Mouse (Mus musculus): Measurements from ENCODE around the gene Prlh. TPM values are rescaled to one million over a fixed set of nuclear protein-coding genes. Genes with fewer than 3 reads are reported as not detected.
A peak's percentile ranks its signal among the peaks of the same experiment; 100 is the strongest.

Prlh gene
- polyA plus RNA-seq, 1 experiment from 2014 or later = not detected

DNA sequence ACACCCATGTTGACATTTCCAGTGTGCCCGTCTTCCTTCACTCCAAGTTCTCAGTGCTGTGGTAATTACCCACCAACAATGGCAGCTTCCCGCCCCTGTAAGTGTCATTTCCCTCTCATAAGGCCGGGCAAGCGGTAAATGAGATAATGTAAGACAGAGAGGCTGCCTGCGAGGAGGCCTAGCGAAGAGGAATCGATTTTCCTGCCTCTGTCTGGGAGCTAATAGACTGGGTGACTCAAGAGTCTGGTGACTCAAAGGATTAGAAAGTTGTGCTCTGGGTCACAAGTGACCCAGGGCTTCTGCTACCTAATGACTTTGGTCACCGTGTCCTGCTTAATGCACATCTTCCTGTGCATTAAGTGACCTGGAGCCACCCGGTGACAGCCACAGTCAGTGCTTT is 15.9 kb upstream of the Prlh start:
- no peak for ATAC-seq (ENCODE audit: insufficient number of reproducible peaks, insufficient read depth, low FRiP score, low read depth)
- Histone ChIP-seq H3K27ac (ENCODE audit: low read length) (no peak overlapping the region), H3K4me3 (ENCODE audit: low read depth, low read length) (no peak overlapping the region), H3K9me3 (ENCODE audit: control insufficient read depth, low read depth, low read length) (no peaks in the 10 kb centered on the region), H3K4me1 (ENCODE audit: control insufficient read depth, insufficient read depth, low read length) (no peaks in the 10 kb centered on the region), H3K27me3 (ENCODE audit: control insufficient read depth, insufficient read depth, low read length) (no peaks in the 10 kb centered on the region), H3K36me3 (ENCODE audit: control insufficient read depth, insufficient read depth, low read length) (no peaks in the 10 kb centered on the region), H3K9ac (replicated peaks; ENCODE audit: low read depth, low read length) (no peak overlapping the region), H3K4me2 (replicated peaks; ENCODE audit: low read depth, low read length) (no peak overlapping the region)
- WGBS = 71% methylated on average over 9 of the region's 9 CpGs

DNA sequence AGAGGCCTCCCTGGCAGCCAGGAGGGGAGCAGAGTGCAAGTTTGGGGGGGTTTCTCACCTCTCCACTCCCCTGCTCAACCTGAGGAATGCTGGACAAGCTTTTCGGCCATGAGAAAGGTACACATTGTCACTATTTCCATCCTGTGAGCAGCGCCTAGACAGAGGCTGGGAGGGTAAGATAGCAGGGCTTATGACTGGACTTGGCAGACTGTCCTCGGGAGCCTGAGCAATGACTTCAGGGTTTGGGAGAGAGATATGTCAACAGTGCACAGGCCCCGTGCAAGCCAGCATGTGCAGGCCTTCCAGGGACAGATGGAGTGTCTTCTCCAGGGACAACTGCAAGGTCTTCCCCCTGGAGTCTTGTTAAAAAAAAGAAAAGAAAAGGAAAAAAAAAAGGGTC is 12.9 kb upstream of the Prlh start:
- Histone ChIP-seq H3K4me2 (replicated peaks; ENCODE audit: low read depth, low read length) (no peak overlapping the region), H3K27ac (ENCODE audit: low read length) (no peak overlapping the region), H3K4me3 (ENCODE audit: low read depth, low read length) (no peak overlapping the region), H3K4me1 (ENCODE audit: control insufficient read depth, insufficient read depth, low read length) (no peaks in the 10 kb centered on the region), H3K9ac (replicated peaks; ENCODE audit: low read depth, low read length) (no peak overlapping the region), H3K36me3 (ENCODE audit: control insufficient read depth, insufficient read depth, low read length) (no peaks in the 10 kb centered on the region), H3K9me3 (ENCODE audit: control insufficient read depth, low read depth, low read length) (no peaks in the 10 kb centered on the region), H3K27me3 (ENCODE audit: control insufficient read depth, insufficient read depth, low read length) (no peaks in the 10 kb centered on the region)
- WGBS = 80% methylated on average over 4 of the region's 4 CpGs
- no peak for ATAC-seq (ENCODE audit: insufficient number of reproducible peaks, insufficient read depth, low FRiP score, low read depth)

DNA sequence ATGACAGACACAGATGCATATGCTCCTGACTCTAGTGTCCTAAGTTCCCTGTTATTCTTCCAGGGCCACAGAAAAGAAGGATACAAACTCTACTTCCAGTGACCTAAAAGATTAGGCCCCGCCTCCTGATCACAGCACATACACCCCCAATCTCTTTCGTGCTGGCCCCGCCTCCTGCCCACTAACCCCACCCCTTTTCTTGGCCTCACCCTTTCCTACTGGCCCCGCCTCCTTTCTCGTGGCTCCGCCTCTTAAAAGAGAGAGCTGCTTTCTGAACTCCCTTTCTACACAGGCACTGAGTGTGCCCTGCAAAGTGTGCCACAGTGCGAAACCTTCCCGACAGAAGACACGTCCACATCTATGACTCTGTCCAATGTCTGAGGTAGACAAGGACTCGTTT is 7.7 kb upstream of the Prlh start:
- H3K27ac ChIP-seq (ENCODE audit: low read length) = no peak overlapping the region
- no peaks in the 10 kb centered on the region for H3K36me3 ChIP-seq (ENCODE audit: control insufficient read depth, insufficient read depth, low read length)
- no peaks in the 10 kb centered on the region for H3K9me3 ChIP-seq (ENCODE audit: control insufficient read depth, low read depth, low read length)
- ATAC-seq (ENCODE audit: insufficient number of reproducible peaks, insufficient read depth, low FRiP score, low read depth) = no peak
- H3K4me2 ChIP-seq (replicated peaks; ENCODE audit: low read depth, low read length) = no peak overlapping the region
- WGBS = 61% methylated on average over 10 of the region's 10 CpGs
- H3K27me3 ChIP-seq (ENCODE audit: control insufficient read depth, insufficient read depth, low read length) = no peaks in the 10 kb centered on the region
- H3K4me3 ChIP-seq (ENCODE audit: low read depth, low read length) = no peak overlapping the region
- H3K4me1 ChIP-seq (ENCODE audit: control insufficient read depth, insufficient read depth, low read length) = no peaks in the 10 kb centered on the region
- H3K9ac ChIP-seq (replicated peaks; ENCODE audit: low read depth, low read length) = no peak overlapping the region

DNA sequence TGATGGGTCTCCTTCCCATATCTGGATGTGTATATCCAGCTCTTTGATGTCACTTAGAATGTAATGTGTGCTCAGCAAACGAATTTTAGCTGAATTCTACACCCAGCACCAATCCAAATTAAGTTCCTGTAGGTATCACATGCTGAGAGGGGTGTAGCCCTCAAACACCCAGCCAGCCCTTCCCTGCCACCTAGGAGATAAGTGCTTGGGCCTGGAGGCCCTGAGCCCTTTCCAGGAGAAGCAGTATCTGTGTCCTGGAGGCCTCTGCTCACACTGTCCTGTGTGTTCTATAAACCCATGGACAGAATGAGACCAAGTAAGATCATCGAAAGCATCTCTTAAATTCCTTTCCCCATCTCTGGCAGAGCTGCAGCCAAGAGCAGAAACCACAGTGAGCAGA is 5.7 kb upstream of the Prlh start:
- Histone ChIP-seq H3K4me2 (replicated peaks; ENCODE audit: low read depth, low read length) (no peak overlapping the region), H3K9ac (replicated peaks; ENCODE audit: low read depth, low read length) (no peak overlapping the region), H3K4me1 (ENCODE audit: control insufficient read depth, insufficient read depth, low read length) (no peaks in the 10 kb centered on the region), H3K9me3 (ENCODE audit: control insufficient read depth, low read depth, low read length) (no peaks in the 10 kb centered on the region), H3K4me3 (ENCODE audit: low read depth, low read length) (no peak overlapping the region), H3K27me3 (ENCODE audit: control insufficient read depth, insufficient read depth, low read length) (no peaks in the 10 kb centered on the region), H3K27ac (ENCODE audit: low read length) (no peak overlapping the region), H3K36me3 (ENCODE audit: control insufficient read depth, insufficient read depth, low read length) (no peaks in the 10 kb centered on the region)
- no peak for ATAC-seq (ENCODE audit: insufficient number of reproducible peaks, insufficient read depth, low FRiP score, low read depth)
- WGBS = 68% methylated on average over 2 of the region's 2 CpGs

DNA sequence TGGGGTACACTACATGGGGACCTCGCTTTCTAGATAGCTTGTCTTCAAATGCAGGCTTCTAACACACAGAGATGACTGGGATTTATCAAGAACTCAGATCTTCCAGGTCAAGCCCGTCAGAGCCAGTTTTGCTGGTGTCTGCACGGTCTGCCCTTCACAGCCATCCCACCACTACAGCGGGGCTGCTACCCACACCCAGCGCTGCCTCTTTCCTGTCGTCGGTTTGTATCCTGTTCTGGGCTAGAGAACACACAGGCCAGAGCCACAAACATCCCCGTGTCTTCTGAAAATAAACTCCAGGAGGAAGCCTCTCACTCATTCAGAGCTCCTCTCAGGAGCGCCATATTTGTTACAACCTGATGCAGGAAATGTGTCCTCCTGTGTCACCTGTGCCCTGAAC is 3.6 kb upstream of the Prlh start:
- no peaks in the 10 kb centered on the region for H3K9me3 ChIP-seq (ENCODE audit: control insufficient read depth, low read depth, low read length)
- no peak overlapping the region for H3K9ac ChIP-seq (replicated peaks; ENCODE audit: low read depth, low read length)
- no peaks in the 10 kb centered on the region for H3K27me3 ChIP-seq (ENCODE audit: control insufficient read depth, insufficient read depth, low read length)
- no peak overlapping the region for H3K27ac ChIP-seq (ENCODE audit: low read length)
- H3K4me3 ChIP-seq (ENCODE audit: low read depth, low read length) = no peak overlapping the region
- no peaks in the 10 kb centered on the region for H3K36me3 ChIP-seq (ENCODE audit: control insufficient read depth, insufficient read depth, low read length)
- H3K4me2 ChIP-seq (replicated peaks; ENCODE audit: low read depth, low read length) = no peak overlapping the region
- no peaks in the 10 kb centered on the region for H3K4me1 ChIP-seq (ENCODE audit: control insufficient read depth, insufficient read depth, low read length)
- 63% methylated on average over 9 of the region's 9 CpGs for WGBS
- ATAC-seq (ENCODE audit: insufficient number of reproducible peaks, insufficient read depth, low FRiP score, low read depth) = no peak

DNA sequence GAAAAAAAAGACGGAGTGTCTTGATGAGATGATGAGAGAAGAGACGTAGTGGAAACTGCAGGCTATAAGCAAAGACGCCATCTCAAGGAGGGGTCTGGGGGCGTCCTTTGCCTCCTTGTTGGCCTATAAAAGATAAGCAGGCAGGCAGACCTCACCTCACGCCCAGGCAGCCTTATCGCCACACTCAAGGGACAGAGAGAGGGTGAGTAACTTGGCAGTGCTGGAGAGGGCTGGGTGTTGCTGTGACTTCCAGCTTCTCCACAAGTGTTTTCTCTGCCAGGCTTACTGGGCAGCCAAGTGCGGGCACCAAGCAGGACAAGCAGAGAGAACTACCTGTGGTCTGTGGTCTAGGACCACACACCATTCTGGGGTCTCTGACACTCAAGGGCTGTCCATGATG is 1.2 kb upstream of the Prlh start:
- no peak for ATAC-seq (ENCODE audit: insufficient number of reproducible peaks, insufficient read depth, low FRiP score, low read depth)
- H3K27me3 ChIP-seq (ENCODE audit: control insufficient read depth, insufficient read depth, low read length) = no peaks in the 10 kb centered on the region
- no peak overlapping the region for H3K4me3 ChIP-seq (ENCODE audit: low read depth, low read length)
- H3K36me3 ChIP-seq (ENCODE audit: control insufficient read depth, insufficient read depth, low read length) = no peaks in the 10 kb centered on the region
- H3K4me2 ChIP-seq (replicated peaks; ENCODE audit: low read depth, low read length) = no peak overlapping the region
- no peak overlapping the region for H3K27ac ChIP-seq (ENCODE audit: low read length)
- 78% methylated on average over 7 of the region's 7 CpGs for WGBS
- no peak overlapping the region for H3K9ac ChIP-seq (replicated peaks; ENCODE audit: low read depth, low read length)
- no peaks in the 10 kb centered on the region for H3K9me3 ChIP-seq (ENCODE audit: control insufficient read depth, low read depth, low read length)
- no peaks in the 10 kb centered on the region for H3K4me1 ChIP-seq (ENCODE audit: control insufficient read depth, insufficient read depth, low read length)

DNA sequence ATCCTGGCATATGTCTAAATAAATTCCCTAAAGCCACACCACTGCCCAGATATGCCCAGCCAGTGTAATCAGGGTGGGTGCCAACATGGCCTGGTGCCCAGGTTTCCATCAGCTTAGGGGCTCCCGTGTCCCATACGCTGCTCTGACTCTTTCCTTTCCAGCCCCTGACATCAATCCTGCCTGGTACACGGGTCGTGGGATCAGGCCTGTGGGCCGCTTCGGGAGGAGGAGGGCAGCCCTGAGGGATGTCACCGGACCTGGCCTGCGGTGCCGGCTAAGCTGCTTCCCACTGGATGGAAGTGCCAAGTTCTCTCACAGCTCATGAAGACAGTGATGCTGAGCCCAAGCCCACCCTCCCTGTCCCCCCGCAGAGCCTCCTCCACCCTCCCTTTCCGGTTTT is 780 bp downstream of the Prlh start:
- H3K4me2 ChIP-seq (replicated peaks; ENCODE audit: low read depth, low read length) = no peak overlapping the region
- no peaks in the 10 kb centered on the region for H3K9me3 ChIP-seq (ENCODE audit: control insufficient read depth, low read depth, low read length)
- no peaks in the 10 kb centered on the region for H3K4me1 ChIP-seq (ENCODE audit: control insufficient read depth, insufficient read depth, low read length)
- no peak overlapping the region for H3K27ac ChIP-seq (ENCODE audit: low read length)
- H3K9ac ChIP-seq (replicated peaks; ENCODE audit: low read depth, low read length) = no peak overlapping the region
- ATAC-seq (ENCODE audit: insufficient number of reproducible peaks, insufficient read depth, low FRiP score, low read depth) = no peak
- H3K27me3 ChIP-seq (ENCODE audit: control insufficient read depth, insufficient read depth, low read length) = no peaks in the 10 kb centered on the region
- 71% methylated on average over 11 of the region's 11 CpGs for whole genome bisulfite sequencing
- no peak overlapping the region for H3K4me3 ChIP-seq (ENCODE audit: low read depth, low read length)
- H3K36me3 ChIP-seq (ENCODE audit: control insufficient read depth, insufficient read depth, low read length) = no peaks in the 10 kb centered on the region

DNA sequence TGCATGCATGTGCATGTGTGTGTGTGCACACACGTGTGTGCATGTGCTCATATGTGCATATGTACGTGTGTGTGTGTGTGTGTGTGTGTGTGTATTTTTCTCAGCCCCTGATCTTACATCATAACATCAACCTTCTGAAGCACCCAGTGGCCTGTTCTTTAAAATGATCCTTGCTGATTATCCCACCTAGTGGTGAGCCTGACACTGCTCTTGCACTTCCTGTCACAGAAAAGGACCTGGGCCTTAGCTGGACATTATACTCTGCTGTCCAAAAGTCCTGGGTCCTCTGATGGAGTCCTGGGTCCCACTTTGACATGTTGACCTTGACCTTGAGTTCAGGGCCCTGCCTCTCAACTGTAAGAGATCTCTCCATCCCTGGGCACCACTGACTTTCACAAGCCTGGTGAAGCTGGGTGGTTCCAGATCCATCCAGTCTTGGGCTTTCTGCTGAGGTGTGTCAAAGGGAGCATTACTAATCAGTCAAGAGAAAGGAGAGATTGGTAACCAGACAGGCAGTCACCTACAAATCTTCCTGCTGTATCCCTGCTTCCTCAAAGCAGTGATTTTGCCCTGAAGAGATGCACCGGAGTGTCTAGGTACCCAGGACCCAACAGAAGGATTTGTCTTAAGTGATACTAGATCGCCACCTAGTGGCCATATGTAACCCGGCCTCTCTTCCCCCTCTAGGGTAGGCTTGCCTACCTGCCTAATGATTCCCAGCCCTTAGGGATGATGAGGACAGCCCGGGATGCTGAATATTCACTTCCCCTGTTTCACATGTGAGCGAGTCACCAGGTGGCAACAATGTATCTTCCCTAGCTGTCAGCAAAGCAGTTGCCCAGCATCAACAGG is 3.6 kb downstream of the Prlh start:
- WGBS = 33% methylated on average over 7 of the region's 7 CpGs
- ATAC-seq (ENCODE audit: insufficient number of reproducible peaks, insufficient read depth, low FRiP score, low read depth) = peak; percentile 58; the same call in 1 of the 2 replicates

DNA sequence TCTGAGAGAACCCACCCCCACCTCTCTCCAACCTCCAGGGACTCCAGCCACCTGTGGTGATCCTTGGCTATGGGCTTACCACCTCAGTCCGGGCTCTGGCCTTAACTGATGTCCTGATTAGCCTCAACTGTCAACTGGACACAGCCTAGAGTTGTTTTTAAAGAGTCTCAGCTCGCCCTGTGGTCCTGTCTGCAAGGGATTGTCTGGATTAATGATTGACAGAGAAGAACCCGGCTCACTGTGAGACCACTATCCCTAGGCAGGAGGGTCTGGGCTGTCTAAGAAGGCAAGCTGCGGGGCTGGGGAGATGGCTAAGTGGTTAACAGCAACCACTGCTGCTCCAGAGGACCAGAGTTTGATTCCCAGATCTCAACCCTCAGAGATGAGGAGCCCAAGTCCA is 9.6 kb downstream of the Prlh start:
- Histone ChIP-seq H3K36me3 (ENCODE audit: control insufficient read depth, insufficient read depth, low read length) (no peaks in the 10 kb centered on the region), H3K27ac (ENCODE audit: low read length) (0 out of 2 replicates have a peak overlapping the region, but pooled peaks have one; percentile 6), H3K4me2 (replicated peaks; ENCODE audit: low read depth, low read length) (no peak overlapping the region), H3K27me3 (ENCODE audit: control insufficient read depth, insufficient read depth, low read length) (no peaks in the 10 kb centered on the region), H3K9ac (replicated peaks; ENCODE audit: low read depth, low read length) (no peak overlapping the region), H3K4me1 (ENCODE audit: control insufficient read depth, insufficient read depth, low read length) (peaks cover 16% of the 10 kb centered on the region), H3K9me3 (ENCODE audit: control insufficient read depth, low read depth, low read length) (no peaks in the 10 kb centered on the region), H3K4me3 (ENCODE audit: low read depth, low read length) (no peak overlapping the region)
- 33% methylated on average over 4 of the region's 4 CpGs for WGBS
- ATAC-seq (ENCODE audit: insufficient number of reproducible peaks, insufficient read depth, low FRiP score, low read depth) = no peak; the same call in 1 of the 2 replicates

More for the DNA sequence above, 3.6 kb downstream of the Prlh start:
- Histone ChIP-seq H3K9me3 (ENCODE audit: control insufficient read depth, low read depth, low read length) (no peaks in the 10 kb centered on the region), H3K4me2 (replicated peaks; ENCODE audit: low read depth, low read length) (no peak overlapping the region), H3K4me3 (ENCODE audit: low read depth, low read length) (no peak overlapping the region), H3K36me3 (ENCODE audit: control insufficient read depth, insufficient read depth, low read length) (no peaks in the 10 kb centered on the region), H3K4me1 (ENCODE audit: control insufficient read depth, insufficient read depth, low read length) (no peaks in the 10 kb centered on the region), H3K27ac (ENCODE audit: low read length) (no peak overlapping the region), H3K27me3 (ENCODE audit: control insufficient read depth, insufficient read depth, low read length) (no peaks in the 10 kb centered on the region), H3K9ac (replicated peaks; ENCODE audit: low read depth, low read length) (no peak overlapping the region)
